Mouse (Mus musculus) 416B (cell line): ENCODE results near the gene Smyd1.

Experiments
- DNase-seq: peaks from one replicate; pipeline ENCODE4 v3.0.0; 2011; ENCODE audit warnings: low read depth

Smyd1 gene

GRCm38 (mm10) chr6:71259166-71259565 is 62.9 kb downstream of the Smyd1 start:
- DNase-seq = no peak

- no peak for DNase-seq
Measured at GRCm38 (mm10) chr6:71258562-71258961, 63.5 kb downstream of the Smyd1 start.

GRCm38 (mm10) chr6:71257375-71257774 is 64.7 kb downstream of the Smyd1 start:
- DNase-seq = no peak

GRCm38 (mm10) chr6:71256166-71256565 is 65.9 kb downstream of the Smyd1 start:
- DNase-seq = no peak

- no peak for DNase-seq
Measured at GRCm38 (mm10) chr6:71254456-71254855, 67.6 kb downstream of the Smyd1 start.

- DNase-seq = peak; percentile 70
Measured at GRCm38 (mm10) chr6:71250951-71251350, 71.1 kb downstream of the Smyd1 start.

GRCm38 (mm10) chr6:71249615-71250014 is 72.4 kb downstream of the Smyd1 start:
- no peak for DNase-seq

GRCm38 (mm10) chr6:71248420-71248819 is 73.6 kb downstream of the Smyd1 start:
- no peak for DNase-seq

- peak; percentile 11 for DNase-seq
Measured at GRCm38 (mm10) chr6:71243258-71243657, 78.8 kb downstream of the Smyd1 start.

GRCm38 (mm10) chr6:71242811-71243210 is 79.2 kb downstream of the Smyd1 start:
- DNase-seq = no peak

- DNase-seq = no peak
Measured at GRCm38 (mm10) chr6:71240831-71241230, 81.2 kb downstream of the Smyd1 start.

- DNase-seq = no peak
Measured at GRCm38 (mm10) chr6:71239069-71239750, 82.8 kb downstream of the Smyd1 start.

- DNase-seq = no peak
Measured at GRCm38 (mm10) chr6:71237031-71237431, 85.0 kb downstream of the Smyd1 start.

- DNase-seq = no peak
Measured at GRCm38 (mm10) chr6:71236506-71236905, 85.5 kb downstream of the Smyd1 start.

- DNase-seq = no peak
Measured at GRCm38 (mm10) chr6:71235944-71236343, 86.1 kb downstream of the Smyd1 start.

- no peak for DNase-seq
Measured at GRCm38 (mm10) chr6:71235121-71235520, 86.9 kb downstream of the Smyd1 start.

- DNase-seq = no peak
Measured at GRCm38 (mm10) chr6:71227157-71227770, 94.8 kb downstream of the Smyd1 start.

GRCm38 (mm10) chr6:71226544-71226943 is 95.5 kb downstream of the Smyd1 start:
- DNase-seq = no peak

- DNase-seq = no peak
Measured at GRCm38 (mm10) chr6:71224184-71224943, 97.7 kb downstream of the Smyd1 start.

GRCm38 (mm10) chr6:71221501-71221900 is 100.5 kb downstream of the Smyd1 start:
- DNase-seq = peak; percentile 31

GRCm38 (mm10) chr6:71212471-71212870 is 109.6 kb downstream of the Smyd1 start:
- no peak for DNase-seq

- no peak for DNase-seq
Measured at GRCm38 (mm10) chr6:71211917-71212316, 110.1 kb downstream of the Smyd1 start.

GRCm38 (mm10) chr6:71208691-71209090 is 113.3 kb downstream of the Smyd1 start:
- DNase-seq = no peak
